Mouse (Mus musculus) forebrain, embryonic 15.5 days (tissue): ENCODE data around the gene Acvr2b. TPM values are rescaled to one million over a fixed set of nuclear protein-coding genes. Genes with fewer than 3 reads are reported as not detected.

ENCODE experiments used
- ATAC-seq: fragments of 200-750 bp; cut with Nextera tagmentation; replicated peaks from 2 replicates; pipeline ENCODE4 v1.8.0; 2017; ENCODE audit warnings: mild to moderate bottlenecking, moderate TSS enrichment, moderate library complexity
- H3K27ac ChIP-seq: fragments of 300-500 bp; sonication (generic); replicated peaks from 2 replicates; pipeline ENCODE4 v1.5.1; 2015; ENCODE audit warnings: mild to moderate bottlenecking, inconsistent platforms
- H3K27me3 ChIP-seq: fragments of 300-500 bp; sonication (generic); 2 replicates; pipeline ENCODE4 v1.6.1; 2015; ENCODE audit warnings: inconsistent platforms
- H3K36me3 ChIP-seq: fragments of 300-500 bp; sonication (generic); 2 replicates; pipeline ENCODE4 v1.6.1; 2015; ENCODE audit warnings: mild to moderate bottlenecking, inconsistent platforms
- H3K4me1 ChIP-seq: fragments of 300-500 bp; sonication (generic); 2 replicates; pipeline ENCODE4 v1.6.1; 2015; ENCODE audit warnings: inconsistent platforms
- H3K4me2 ChIP-seq: fragments of 300-500 bp; sonication (generic); replicated peaks from 2 replicates; pipeline ENCODE4 v1.6.1; 2015; ENCODE audit warnings: mild to moderate bottlenecking, inconsistent platforms
- H3K4me3 ChIP-seq: fragments of 300-500 bp; sonication (generic); 2 replicates; pipeline ENCODE4 v1.5.1; 2015; ENCODE audit warnings: mild to moderate bottlenecking, inconsistent platforms
- H3K9ac ChIP-seq: fragments of 300-500 bp; sonication (generic); replicated peaks from 2 replicates; pipeline ENCODE4 v1.6.1; 2015; ENCODE audit warnings: mild to moderate bottlenecking, inconsistent platforms
- H3K9me3 ChIP-seq: fragments of 300-500 bp; sonication (generic); 2 replicates; pipeline ENCODE4 v1.6.1; 2016; ENCODE audit warnings: inconsistent platforms
- WGBS: fragments of 180-500 bp; shearing (Covaris S2); methylation state at CpG from one replicate; pipeline ENCODE4 v1.1.7; 2015; ENCODE audit warnings: mixed read lengths; 5-methylcytosine and 5-hydroxymethylcytosine counted together
- polyA plus RNA-seq: library from polyadenylated mRNA; unstranded; fragments of >200 nt; fragmentation: Nextera tagmentation; extraction: Ambion mirVana; gene quantifications from 2 replicates; pipeline ENCODE4 v1.2.1, GENCODE M21; 2015

Gene Acvr2b
- polyA plus RNA-seq, 1 experiment from 2014 or later: 53.8 TPM

- H3K36me3 ChIP-seq: no peaks in the 10 kb centered on the region; the same call in 1 of the 2 replicates
- H3K9ac ChIP-seq: no peak overlapping the region
- no peaks in the 10 kb centered on the region for H3K9me3 ChIP-seq
- H3K4me1 ChIP-seq: no peaks in the 10 kb centered on the region
- no peaks in the 10 kb centered on the region for H3K27me3 ChIP-seq
- H3K4me3 ChIP-seq: no peak overlapping the region
- H3K4me2 ChIP-seq: no peak overlapping the region
- ATAC-seq: no peak
- WGBS: 81% methylated on average over 6 of the region's 6 CpGs
- no peak overlapping the region for H3K27ac ChIP-seq
Observed at GRCm38 (mm10) chr9:119375556-119375955, 26.4 kb upstream of the Acvr2b start.

GRCm38 (mm10) chr9:119378231-119378630 is 23.7 kb upstream of the Acvr2b start:
- Histone ChIP-seq H3K4me2 (no peak overlapping the region), H3K9me3 (no peaks in the 10 kb centered on the region), H3K9ac (no peak overlapping the region), H3K4me1 (no peaks in the 10 kb centered on the region), H3K27me3 (no peaks in the 10 kb centered on the region), H3K27ac (no peak overlapping the region), H3K36me3 (no peaks in the 10 kb centered on the region; the same call in 1 of the 2 replicates), H3K4me3 (no peak overlapping the region)
- ATAC-seq: no peak
- 87% methylated on average over 4 of the region's 4 CpGs for WGBS

- Histone ChIP-seq H3K27me3 (no peaks in the 10 kb centered on the region), H3K9ac (no peak overlapping the region), H3K4me3 (no peak overlapping the region), H3K27ac (no peak overlapping the region), H3K4me1 (no peaks in the 10 kb centered on the region), H3K36me3 (no peaks in the 10 kb centered on the region; the same call in 1 of the 2 replicates), H3K4me2 (no peak overlapping the region), H3K9me3 (no peaks in the 10 kb centered on the region)
- ATAC-seq: no peak
- 69% methylated on average over 6 of the region's 6 CpGs for WGBS
Observed at GRCm38 (mm10) chr9:119382603-119383002, 19.3 kb upstream of the Acvr2b start.

- H3K4me1 ChIP-seq: no peaks in the 10 kb centered on the region
- no peak overlapping the region for H3K9ac ChIP-seq
- 61% methylated on average over 5 of the region's 5 CpGs for WGBS
- no peak overlapping the region for H3K4me2 ChIP-seq
- H3K9me3 ChIP-seq: no peaks in the 10 kb centered on the region
- ATAC-seq: no peak
- H3K4me3 ChIP-seq: no peak overlapping the region
- H3K27ac ChIP-seq: no peak overlapping the region
- no peaks in the 10 kb centered on the region for H3K27me3 ChIP-seq
- no peaks in the 10 kb centered on the region for H3K36me3 ChIP-seq
Observed at GRCm38 (mm10) chr9:119388956-119389355, 13.0 kb upstream of the Acvr2b start.

- no peak for ATAC-seq
- H3K27ac ChIP-seq: no peak overlapping the region
- WGBS: 95% methylated on average over 2 of the region's 2 CpGs
Observed at GRCm38 (mm10) chr9:119390214-119390613, 11.7 kb upstream of the Acvr2b start.

GRCm38 (mm10) chr9:119394808-119395207 is 7.1 kb upstream of the Acvr2b start:
- no peak for ATAC-seq
- no peaks in the 10 kb centered on the region for H3K27me3 ChIP-seq
- H3K9ac ChIP-seq: no peak overlapping the region
- H3K4me3 ChIP-seq: no peak overlapping the region
- H3K9me3 ChIP-seq: no peaks in the 10 kb centered on the region
- H3K36me3 ChIP-seq: no peaks in the 10 kb centered on the region
- H3K27ac ChIP-seq: no peak overlapping the region
- H3K4me1 ChIP-seq: no peaks in the 10 kb centered on the region
- WGBS: 89% methylated on average over 1 of the region's 1 CpGs
- no peak overlapping the region for H3K4me2 ChIP-seq

More at GRCm38 (mm10) chr9:119390214-119390613, 11.7 kb upstream of the Acvr2b start:
- Histone ChIP-seq H3K36me3 (no peaks in the 10 kb centered on the region), H3K4me2 (no peak overlapping the region), H3K27me3 (no peaks in the 10 kb centered on the region), H3K9me3 (no peaks in the 10 kb centered on the region), H3K4me3 (no peak overlapping the region), H3K9ac (no peak overlapping the region), H3K4me1 (no peaks in the 10 kb centered on the region)

GRCm38 (mm10) chr9:119401351-119401750 is 567 bp upstream of the Acvr2b start:
- ATAC-seq: no peak
- no peaks in the 10 kb centered on the region for H3K36me3 ChIP-seq
- no peaks in the 10 kb centered on the region for H3K9me3 ChIP-seq
- H3K9ac ChIP-seq: peak overlapping the region; percentile 94
- H3K4me2 ChIP-seq: peak overlapping the region; percentile 70
- no peaks in the 10 kb centered on the region for H3K27me3 ChIP-seq
- peaks cover 38% of the 10 kb centered on the region for H3K4me1 ChIP-seq
- 2% methylated on average over 7 of the region's 7 CpGs for WGBS
- H3K27ac ChIP-seq: peak overlapping the region; percentile 98
- H3K4me3 ChIP-seq: peak overlapping the region; percentile 77

GRCm38 (mm10) chr9:119402253-119403235 is 626 bp downstream of the Acvr2b start:
- H3K9me3 ChIP-seq: no peaks in the 10 kb centered on the region
- peaks cover 38% of the 10 kb centered on the region for H3K4me1 ChIP-seq
- H3K4me3 ChIP-seq: peak overlapping the region; percentile 77
- WGBS: under 1% methylated on average over 115 of the region's 127 CpGs
- no peaks in the 10 kb centered on the region for H3K36me3 ChIP-seq
- peak; percentile 76 for ATAC-seq
- peak overlapping the region; percentile 98 for H3K27ac ChIP-seq
- peak overlapping the region; percentile 70 for H3K4me2 ChIP-seq
- H3K27me3 ChIP-seq: no peaks in the 10 kb centered on the region
- H3K9ac ChIP-seq: peak overlapping the region; percentile 94

- no peaks in the 10 kb centered on the region for H3K36me3 ChIP-seq
- peaks cover 43% of the 10 kb centered on the region for H3K4me1 ChIP-seq
- no peaks in the 10 kb centered on the region for H3K9me3 ChIP-seq
- H3K4me3 ChIP-seq: peak overlapping the region; percentile 77
- H3K27me3 ChIP-seq: no peaks in the 10 kb centered on the region
- peak; percentile 35 for ATAC-seq
- peak overlapping the region; percentile 98 for H3K27ac ChIP-seq
- peak overlapping the region; percentile 70 for H3K4me2 ChIP-seq
- under 1% methylated on average over 26 of the region's 26 CpGs for WGBS
- H3K9ac ChIP-seq: peak overlapping the region; percentile 94
Observed at GRCm38 (mm10) chr9:119403236-119403641, 1.3 kb downstream of the Acvr2b start.

GRCm38 (mm10) chr9:119404090-119404489 is 2.2 kb downstream of the Acvr2b start:
- H3K4me2 ChIP-seq: peak overlapping the region; percentile 70
- peak overlapping the region; percentile 77 for H3K4me3 ChIP-seq
- H3K27me3 ChIP-seq: no peaks in the 10 kb centered on the region
- WGBS: 56% methylated on average over 5 of the region's 5 CpGs
- H3K4me1 ChIP-seq: peaks cover 51% of the 10 kb centered on the region
- H3K9ac ChIP-seq: no peak overlapping the region
- H3K36me3 ChIP-seq: no peaks in the 10 kb centered on the region
- no peak for ATAC-seq
- H3K9me3 ChIP-seq: no peaks in the 10 kb centered on the region
- H3K27ac ChIP-seq: no peak overlapping the region

GRCm38 (mm10) chr9:119407884-119408283 is 6.0 kb downstream of the Acvr2b start:
- WGBS: 83% methylated on average over 15 of the region's 15 CpGs
- Histone ChIP-seq H3K27ac (no peak overlapping the region), H3K9me3 (no peaks in the 10 kb centered on the region), H3K9ac (no peak overlapping the region), H3K4me2 (no peak overlapping the region), H3K4me1 (peaks cover 46% of the 10 kb centered on the region), H3K27me3 (no peaks in the 10 kb centered on the region), H3K36me3 (0 out of 2 replicates have a peak, but pooled peaks cover 6% of the 10 kb centered on the region), H3K4me3 (no peak overlapping the region)
- no peak for ATAC-seq

GRCm38 (mm10) chr9:119408898-119409664 is 7.2 kb downstream of the Acvr2b start:
- ATAC-seq: no peak
- Histone ChIP-seq H3K27me3 (no peaks in the 10 kb centered on the region), H3K9ac (no peak overlapping the region), H3K36me3 (0 out of 2 replicates have a peak, but pooled peaks cover 6% of the 10 kb centered on the region), H3K4me3 (no peak overlapping the region), H3K4me1 (peaks cover 40% of the 10 kb centered on the region), H3K4me2 (no peak overlapping the region), H3K9me3 (no peaks in the 10 kb centered on the region), H3K27ac (0 out of 2 replicates have a peak overlapping the region, but pooled peaks have one; percentile 15)
- WGBS: 90% methylated on average over 11 of the region's 11 CpGs
